Mouse (Mus musculus): ENCODE results near the gene Slc44a5. TPM values are rescaled to one million over a fixed set of nuclear protein-coding genes. Genes with fewer than 3 reads are reported as not detected.

Gene Slc44a5
- total and polyA plus RNA-seq, 2 experiments, result not detected

- H3K36me3 ChIP-seq (ENCODE audit: control insufficient read depth, insufficient read depth, low read length), result no peaks in the 10 kb centered on the region
- H3K4me1 ChIP-seq (ENCODE audit: control insufficient read depth, insufficient read depth, low read length), result no peaks in the 10 kb centered on the region
- TF ChIP-seq POLR2A (IDR thresholded peaks at IDR 0.05; ENCODE audit: extremely low read depth, insufficient read depth, low read length) (no peak), CTCF (IDR thresholded peaks at IDR 0.05; ENCODE audit: low read depth, low read length) (no peak)
- no peak overlapping the region for H3K9ac ChIP-seq (ENCODE audit: low read depth, low read length)
- no peak for DNase-seq (ENCODE audit: extremely low read depth, low read depth, low spot score)
- WGBS, result 76% methylated on average over 7 of the region's 7 CpGs
- H3K4me3 ChIP-seq (ENCODE audit: insufficient read depth, low read depth, low read length), result no peak overlapping the region
- H3K27me3 ChIP-seq (ENCODE audit: control insufficient read depth, insufficient read depth, low read length), result no peaks in the 10 kb centered on the region
- H3K27ac ChIP-seq (replicated peaks; ENCODE audit: insufficient read depth, low read depth, low read length), result no peak overlapping the region
- no peaks in the 10 kb centered on the region for H3K79me2 ChIP-seq (ENCODE audit: control insufficient read depth, insufficient read depth, low read length)
Measured at GRCm38 (mm10) chr3:154215309-154215708, 242.1 kb downstream of the Slc44a5 start.

- Histone ChIP-seq H3K4me3 (ENCODE audit: insufficient read depth, low read depth, low read length) (no peak overlapping the region), H3K27ac (replicated peaks; ENCODE audit: insufficient read depth, low read depth, low read length) (no peak overlapping the region), H3K79me2 (ENCODE audit: control insufficient read depth, insufficient read depth, low read length) (no peaks in the 10 kb centered on the region), H3K9ac (ENCODE audit: low read depth, low read length) (no peak overlapping the region), H3K27me3 (ENCODE audit: control insufficient read depth, insufficient read depth, low read length) (no peaks in the 10 kb centered on the region), H3K4me1 (ENCODE audit: control insufficient read depth, insufficient read depth, low read length) (no peaks in the 10 kb centered on the region), H3K36me3 (ENCODE audit: control insufficient read depth, insufficient read depth, low read length) (no peaks in the 10 kb centered on the region)
- DNase-seq (ENCODE audit: extremely low read depth, low read depth, low spot score), result no peak
- TF ChIP-seq CTCF (IDR thresholded peaks at IDR 0.05; ENCODE audit: low read depth, low read length) (no peak), POLR2A (IDR thresholded peaks at IDR 0.05; ENCODE audit: extremely low read depth, insufficient read depth, low read length) (no peak)
Measured at GRCm38 (mm10) chr3:154215779-154216178, 242.5 kb downstream of the Slc44a5 start.

- no peaks in the 10 kb centered on the region for H3K4me1 ChIP-seq (ENCODE audit: control insufficient read depth, insufficient read depth, low read length)
- H3K27ac ChIP-seq (replicated peaks; ENCODE audit: insufficient read depth, low read depth, low read length), result no peak overlapping the region
- WGBS, result 72% methylated on average over 8 of the region's 8 CpGs
- no peaks in the 10 kb centered on the region for H3K79me2 ChIP-seq (ENCODE audit: control insufficient read depth, insufficient read depth, low read length)
- H3K36me3 ChIP-seq (ENCODE audit: control insufficient read depth, insufficient read depth, low read length), result no peaks in the 10 kb centered on the region
- no peak overlapping the region for H3K4me3 ChIP-seq (ENCODE audit: insufficient read depth, low read depth, low read length)
- no peak overlapping the region for H3K9ac ChIP-seq (ENCODE audit: low read depth, low read length)
- TF ChIP-seq CTCF (IDR thresholded peaks at IDR 0.05; ENCODE audit: low read depth, low read length), result no peak
- no peak for TF ChIP-seq POLR2A (IDR thresholded peaks at IDR 0.05; ENCODE audit: extremely low read depth, insufficient read depth, low read length)
- DNase-seq (ENCODE audit: extremely low read depth, low read depth, low spot score), result no peak
- no peaks in the 10 kb centered on the region for H3K27me3 ChIP-seq (ENCODE audit: control insufficient read depth, insufficient read depth, low read length)
Measured at GRCm38 (mm10) chr3:154222141-154222591, 248.9 kb downstream of the Slc44a5 start.

- Histone ChIP-seq H3K27me3 (ENCODE audit: control insufficient read depth, insufficient read depth, low read length) (no peaks in the 10 kb centered on the region), H3K36me3 (ENCODE audit: control insufficient read depth, insufficient read depth, low read length) (no peaks in the 10 kb centered on the region), H3K4me1 (ENCODE audit: control insufficient read depth, insufficient read depth, low read length) (no peaks in the 10 kb centered on the region), H3K27ac (replicated peaks; ENCODE audit: insufficient read depth, low read depth, low read length) (no peak overlapping the region), H3K79me2 (ENCODE audit: control insufficient read depth, insufficient read depth, low read length) (no peaks in the 10 kb centered on the region), H3K4me3 (ENCODE audit: insufficient read depth, low read depth, low read length) (no peak overlapping the region), H3K9ac (ENCODE audit: low read depth, low read length) (no peak overlapping the region)
- 84% methylated on average over 4 of the region's 4 CpGs for WGBS
- no peak for DNase-seq (ENCODE audit: extremely low read depth, low read depth, low spot score)
- TF ChIP-seq POLR2A (IDR thresholded peaks at IDR 0.05; ENCODE audit: extremely low read depth, insufficient read depth, low read length) (no peak), CTCF (IDR thresholded peaks at IDR 0.05; ENCODE audit: low read depth, low read length) (no peak)
Measured at GRCm38 (mm10) chr3:154222688-154223087, 249.5 kb downstream of the Slc44a5 start.

- no peak overlapping the region for H3K27ac ChIP-seq (replicated peaks; ENCODE audit: insufficient read depth, low read depth, low read length)
- no peaks in the 10 kb centered on the region for H3K27me3 ChIP-seq (ENCODE audit: control insufficient read depth, insufficient read depth, low read length)
- H3K4me1 ChIP-seq (ENCODE audit: control insufficient read depth, insufficient read depth, low read length), result no peaks in the 10 kb centered on the region
- no peak overlapping the region for H3K4me3 ChIP-seq (ENCODE audit: insufficient read depth, low read depth, low read length)
- TF ChIP-seq POLR2A (IDR thresholded peaks at IDR 0.05; ENCODE audit: extremely low read depth, insufficient read depth, low read length) (no peak), CTCF (IDR thresholded peaks at IDR 0.05; ENCODE audit: low read depth, low read length) (peak; percentile 43)
- peak; percentile 21 for DNase-seq (ENCODE audit: extremely low read depth, low read depth, low spot score)
- no peak overlapping the region for H3K9ac ChIP-seq (ENCODE audit: low read depth, low read length)
- no peaks in the 10 kb centered on the region for H3K79me2 ChIP-seq (ENCODE audit: control insufficient read depth, insufficient read depth, low read length)
- no peaks in the 10 kb centered on the region for H3K36me3 ChIP-seq (ENCODE audit: control insufficient read depth, insufficient read depth, low read length)
- WGBS, result 52% methylated on average over 10 of the region's 10 CpGs
Measured at GRCm38 (mm10) chr3:154226100-154226752, 253.0 kb downstream of the Slc44a5 start.

GRCm38 (mm10) chr3:154244932-154245331 lies 271.7 kb downstream of the Slc44a5 start:
- no peak overlapping the region for H3K9ac ChIP-seq (ENCODE audit: low read depth, low read length)
- H3K4me1 ChIP-seq (ENCODE audit: control insufficient read depth, insufficient read depth, low read length), result no peaks in the 10 kb centered on the region
- H3K79me2 ChIP-seq (ENCODE audit: control insufficient read depth, insufficient read depth, low read length), result no peaks in the 10 kb centered on the region
- no peak overlapping the region for H3K4me3 ChIP-seq (ENCODE audit: insufficient read depth, low read depth, low read length)
- H3K27me3 ChIP-seq (ENCODE audit: control insufficient read depth, insufficient read depth, low read length), result no peaks in the 10 kb centered on the region
- H3K27ac ChIP-seq (replicated peaks; ENCODE audit: insufficient read depth, low read depth, low read length), result no peak overlapping the region
- no peak for TF ChIP-seq CTCF (IDR thresholded peaks at IDR 0.05; ENCODE audit: low read depth, low read length)
- no peak for TF ChIP-seq POLR2A (IDR thresholded peaks at IDR 0.05; ENCODE audit: extremely low read depth, insufficient read depth, low read length)
- no peaks in the 10 kb centered on the region for H3K36me3 ChIP-seq (ENCODE audit: control insufficient read depth, insufficient read depth, low read length)
- no peak for DNase-seq (ENCODE audit: extremely low read depth, low read depth, low spot score)
- WGBS, result 75% methylated on average over 1 of the region's 1 CpGs
